Mouse (Mus musculus): ENCODE data around the gene Piezo1. TPM values are rescaled to one million over a fixed set of nuclear protein-coding genes. Genes with fewer than 3 reads are reported as not detected.
A peak's percentile ranks its signal among the peaks of the same experiment; 100 is the strongest.

The Piezo1 gene
- polyA plus RNA-seq, 1 experiment from 2014 or later = 26.6 TPM

GRCm38 (mm10) chr8:122522796-122523651, 28.1 kb downstream of the Piezo1 start:
- ATAC-seq (ENCODE audit: insufficient read depth) = peak; percentile 13; the same call in 1 of the 2 replicates
- WGBS = 46% methylated on average over 14 of the region's 14 CpGs

DNA sequence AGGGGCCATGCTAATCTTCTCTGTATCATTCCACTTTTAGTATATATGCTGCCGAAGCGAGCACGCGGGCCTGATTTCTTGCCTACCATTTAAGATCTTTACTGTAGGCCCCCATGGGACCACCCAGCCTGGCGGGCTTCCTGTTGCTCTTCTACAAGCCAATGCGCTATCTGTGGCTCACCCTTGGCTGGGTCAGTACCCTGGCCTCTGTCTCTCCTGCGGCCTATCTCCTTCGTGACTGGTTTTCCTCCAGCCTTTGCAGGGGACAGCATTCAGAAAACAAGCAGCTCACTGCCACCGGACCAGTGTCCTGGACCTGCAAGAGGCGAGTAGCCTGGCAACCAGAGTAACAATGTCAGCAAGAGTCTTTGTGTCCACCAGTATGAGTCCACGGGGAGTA, 30.5 kb downstream of the Piezo1 start:
- Histone ChIP-seq H3K27me3 (ENCODE audit: insufficient read depth, low read length) (no peaks in the 10 kb centered on the region), H3K9me3 (ENCODE audit: low read depth, low read length) (no peaks in the 10 kb centered on the region), H3K9ac (no peak overlapping the region), H3K27ac (ENCODE audit: low read depth) (peak overlapping the region; percentile 70; the same call in 1 of the 2 replicates), H3K36me3 (ENCODE audit: insufficient read depth) (no peaks in the 10 kb centered on the region), H3K4me3 (ENCODE audit: low read depth, low read length) (no peak overlapping the region), H3K4me1 (ENCODE audit: insufficient read depth) (peaks cover 44% of the 10 kb centered on the region), H3K4me2 (peak overlapping the region; percentile 18; the same call in 1 of the 2 replicates)
- no peak for TF ChIP-seq CTCF (IDR thresholded peaks at IDR 0.05; ENCODE audit: low read depth)
- WGBS = 74% methylated on average over 11 of the region's 11 CpGs
- ATAC-seq (ENCODE audit: insufficient read depth) (no peak), DNase-seq (peak; percentile 23)

More at GRCm38 (mm10) chr8:122522796-122523651, 28.1 kb downstream of the Piezo1 start:
- Histone ChIP-seq H3K27me3 (ENCODE audit: insufficient read depth, low read length) (no peaks in the 10 kb centered on the region), H3K36me3 (ENCODE audit: insufficient read depth) (0 out of 2 replicates have a peak, but pooled peaks cover 4% of the 10 kb centered on the region), H3K27ac (ENCODE audit: low read depth) (peak overlapping the region; percentile 68; the same call in 1 of the 2 replicates), H3K9me3 (ENCODE audit: low read depth, low read length) (no peaks in the 10 kb centered on the region), H3K4me1 (ENCODE audit: insufficient read depth) (peaks cover 50% of the 10 kb centered on the region), H3K4me3 (ENCODE audit: low read depth, low read length) (no peak overlapping the region), H3K9ac (0 out of 2 replicates have a peak overlapping the region, but pooled peaks have one; percentile 15), H3K4me2 (peak overlapping the region; percentile 44)
- peak; percentile 70 for DNase-seq
- no peak for TF ChIP-seq CTCF (IDR thresholded peaks at IDR 0.05; ENCODE audit: low read depth)

- peaks cover 21% of the 10 kb centered on the region for H3K4me1 ChIP-seq (ENCODE audit: insufficient read depth)
- DNase-seq (peak; percentile 75), ATAC-seq (ENCODE audit: insufficient read depth) (peak; percentile 79)
- no peaks in the 10 kb centered on the region for H3K9me3 ChIP-seq (ENCODE audit: low read depth, low read length)
- H3K9ac ChIP-seq = peak overlapping the region; percentile 29
- peaks cover 7% of the 10 kb centered on the region; the same call in 1 of the 2 replicates for H3K36me3 ChIP-seq (ENCODE audit: insufficient read depth)
- H3K27me3 ChIP-seq (ENCODE audit: insufficient read depth, low read length) = no peaks in the 10 kb centered on the region
- peak overlapping the region; percentile 35; the same call in 1 of the 2 replicates for H3K4me2 ChIP-seq
- WGBS = 11% methylated on average over 6 of the region's 6 CpGs
- H3K27ac ChIP-seq (ENCODE audit: low read depth) = peak overlapping the region; percentile 90
- H3K4me3 ChIP-seq (ENCODE audit: low read depth, low read length) = no peak overlapping the region
- TF ChIP-seq CTCF (IDR thresholded peaks at IDR 0.05; ENCODE audit: low read depth) = no peak; the same call in 1 of the 2 replicates
These were observed 33.5 kb downstream of the Piezo1 start for GRCm38 (mm10) chr8:122517541-122518190.

DNA sequence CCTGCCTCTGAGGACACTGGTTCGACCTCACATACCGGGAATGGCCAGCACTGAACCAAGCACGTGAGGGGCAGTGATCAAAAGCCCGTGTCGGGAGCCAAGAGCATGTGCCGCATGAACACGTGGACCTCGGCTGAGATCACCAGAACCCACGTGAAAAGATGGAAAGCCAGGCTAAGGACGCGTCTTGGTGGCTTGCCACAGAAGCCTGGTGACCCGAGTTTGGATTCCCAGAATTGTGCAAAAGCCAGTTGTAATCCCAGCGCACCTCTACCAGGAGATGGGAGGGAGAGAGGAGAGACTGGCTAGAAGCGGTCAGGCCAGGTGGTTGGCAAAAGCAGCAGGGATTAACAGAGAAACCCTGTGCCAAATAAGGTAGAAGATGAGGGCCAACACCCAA, 35.4 kb downstream of the Piezo1 start:
- no peaks in the 10 kb centered on the region for H3K9me3 ChIP-seq (ENCODE audit: low read depth, low read length)
- DNase-seq (no peak), ATAC-seq (ENCODE audit: insufficient read depth) (no peak)
- H3K4me2 ChIP-seq = no peak overlapping the region
- no peaks in the 10 kb centered on the region for H3K27me3 ChIP-seq (ENCODE audit: insufficient read depth, low read length)
- no peak overlapping the region for H3K27ac ChIP-seq (ENCODE audit: low read depth)
- peaks cover 21% of the 10 kb centered on the region for H3K4me1 ChIP-seq (ENCODE audit: insufficient read depth)
- H3K4me3 ChIP-seq (ENCODE audit: low read depth, low read length) = no peak overlapping the region
- no peak overlapping the region for H3K9ac ChIP-seq
- peaks cover 12% of the 10 kb centered on the region; the same call in 1 of the 2 replicates for H3K36me3 ChIP-seq (ENCODE audit: insufficient read depth)
- TF ChIP-seq CTCF (IDR thresholded peaks at IDR 0.05; ENCODE audit: low read depth) = no peak
- 81% methylated on average over 14 of the region's 14 CpGs for WGBS

- ATAC-seq (ENCODE audit: insufficient read depth) = no peak
- Histone ChIP-seq H3K4me1 (ENCODE audit: insufficient read depth) (peaks cover 8% of the 10 kb centered on the region; the same call in 1 of the 2 replicates), H3K27me3 (ENCODE audit: insufficient read depth, low read length) (no peaks in the 10 kb centered on the region), H3K9me3 (ENCODE audit: low read depth, low read length) (no peaks in the 10 kb centered on the region), H3K4me3 (ENCODE audit: low read depth, low read length) (no peak overlapping the region), H3K9ac (no peak overlapping the region), H3K36me3 (ENCODE audit: insufficient read depth) (peaks cover 20% of the 10 kb centered on the region), H3K27ac (ENCODE audit: low read depth) (peak overlapping the region; percentile 83), H3K4me2 (no peak overlapping the region)
- DNase-seq = no peak
- 68% methylated on average over 7 of the region's 7 CpGs for WGBS
- TF ChIP-seq CTCF (IDR thresholded peaks at IDR 0.05; ENCODE audit: low read depth) = no peak
These were observed 38.7 kb downstream of the Piezo1 start for GRCm38 (mm10) chr8:122512392-122512791.

DNA sequence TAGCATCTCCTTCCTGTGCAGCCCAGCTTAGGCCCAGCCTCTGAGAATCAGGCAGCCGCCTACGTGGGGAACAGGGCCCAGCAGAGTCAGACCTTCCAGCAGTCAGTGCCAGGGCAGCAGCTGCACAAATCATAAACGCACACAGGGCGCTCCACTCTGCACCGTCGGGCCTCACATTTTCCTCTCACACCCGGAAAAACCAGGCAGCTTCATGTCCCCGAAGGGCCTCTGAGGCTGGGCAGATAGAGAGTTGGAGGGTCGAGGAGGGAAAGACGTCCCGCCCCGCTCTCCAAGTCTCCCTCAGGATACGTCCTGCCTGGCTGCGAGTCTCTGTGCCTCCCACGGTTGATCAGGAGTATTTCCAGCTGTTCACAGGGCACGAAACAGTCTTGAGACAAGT, 39.6 kb downstream of the Piezo1 start:
- Histone ChIP-seq H3K27me3 (ENCODE audit: insufficient read depth, low read length) (no peaks in the 10 kb centered on the region), H3K9ac (no peak overlapping the region), H3K36me3 (ENCODE audit: insufficient read depth) (peaks cover 24% of the 10 kb centered on the region), H3K27ac (ENCODE audit: low read depth) (peak overlapping the region; percentile 83), H3K9me3 (ENCODE audit: low read depth, low read length) (no peaks in the 10 kb centered on the region), H3K4me3 (ENCODE audit: low read depth, low read length) (no peak overlapping the region), H3K4me2 (no peak overlapping the region), H3K4me1 (ENCODE audit: insufficient read depth) (0 out of 2 replicates have a peak, but pooled peaks cover 4% of the 10 kb centered on the region)
- ATAC-seq (ENCODE audit: insufficient read depth) (peak; percentile 84), DNase-seq (peak; percentile 76)
- 29% methylated on average over 16 of the region's 16 CpGs for WGBS
- TF ChIP-seq CTCF (IDR thresholded peaks at IDR 0.05; ENCODE audit: low read depth) = no peak

- H3K9me3 ChIP-seq (ENCODE audit: low read depth, low read length) = no peaks in the 10 kb centered on the region
- 36% methylated on average over 10 of the region's 10 CpGs for WGBS
- ATAC-seq (ENCODE audit: insufficient read depth) (peak; percentile 70), DNase-seq (peak; percentile 96)
- H3K27me3 ChIP-seq (ENCODE audit: insufficient read depth, low read length) = no peaks in the 10 kb centered on the region
- no peak overlapping the region for H3K4me2 ChIP-seq
- no peak overlapping the region for H3K9ac ChIP-seq
- H3K4me1 ChIP-seq (ENCODE audit: insufficient read depth) = no peaks in the 10 kb centered on the region
- TF ChIP-seq CTCF (IDR thresholded peaks at IDR 0.05; ENCODE audit: low read depth) = peak; percentile 97
- H3K36me3 ChIP-seq (ENCODE audit: insufficient read depth) = peaks cover 74% of the 10 kb centered on the region
- H3K27ac ChIP-seq (ENCODE audit: low read depth) = no peak overlapping the region
- no peak overlapping the region for H3K4me3 ChIP-seq (ENCODE audit: low read depth, low read length)
These were observed 50.3 kb downstream of the Piezo1 start for GRCm38 (mm10) chr8:122500856-122501255.

Data from lung, embryonic 14.5 days (tissue).